Mouse (Mus musculus) effector memory CD4-positive, alpha-beta T cell, adult 5 months (primary cell): Measurements from ENCODE around the gene Lrrn2. TPM values are rescaled to one million over a fixed set of nuclear protein-coding genes. Genes with fewer than 3 reads are reported as not detected.

ENCODE experiments used
- polyA plus RNA-seq: library from polyadenylated mRNA; unstranded; fragments of 100-300 nt; shearing (Covaris generic); gene quantifications from one replicate; pipeline ENCODE4 v1.2.1, GENCODE M21; 2017

Lrrn2 gene
- polyA plus RNA-seq = 0.11 TPM

DNA sequence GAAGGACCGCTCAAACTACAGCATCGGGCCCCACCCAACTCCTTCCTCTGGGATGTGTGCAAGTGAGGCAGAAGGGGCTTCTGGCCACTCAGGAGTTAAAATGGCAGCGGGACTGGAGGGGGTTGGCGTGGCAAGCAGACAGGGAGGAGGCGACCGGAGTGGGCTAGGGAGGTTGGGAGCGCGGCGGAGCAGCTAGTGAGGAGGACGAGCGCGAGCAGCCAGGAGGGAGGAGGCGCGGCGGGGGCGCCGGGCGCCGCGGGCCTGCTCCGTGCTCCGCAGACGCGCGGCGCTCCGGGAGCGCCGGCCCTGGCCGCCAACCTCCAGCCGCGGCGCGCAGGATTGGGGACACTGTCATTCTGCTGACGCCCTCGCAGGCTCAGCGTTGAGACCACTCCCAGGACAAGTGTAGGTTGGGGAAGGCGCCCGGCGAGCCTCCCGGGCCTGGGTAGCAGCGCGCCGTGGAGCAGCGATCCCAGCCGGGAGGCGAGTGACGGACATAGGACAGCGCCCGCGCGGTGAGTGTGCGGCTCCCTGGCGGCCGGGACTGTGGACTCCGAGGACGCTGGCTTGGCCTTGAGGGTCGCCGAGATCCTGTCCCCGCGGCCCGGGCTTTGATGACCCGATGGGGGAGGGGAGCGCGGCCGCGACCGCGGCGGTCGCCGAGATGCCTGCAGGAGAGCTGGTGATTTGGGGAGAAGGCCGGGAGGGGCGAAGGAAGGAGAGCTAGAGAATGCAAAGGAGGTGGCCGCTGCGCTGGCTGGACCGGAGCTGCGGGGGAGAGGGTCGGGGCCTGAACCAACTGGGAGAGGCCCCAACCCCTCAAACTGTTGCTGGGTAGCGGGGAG, at the start of gene Lrrn2:
Lrrn2 (plus strand) TSS at position 113 of the 845 bp plus-strand sequence.

Other genes with a start within 250 kb of the Lrrn2 start
- gene Nfasc, start 138.5 kb upstream of the Lrrn2 start, polyA plus RNA-seq = 0.04 TPM
- 96.8 TPM for gene Mdm4, start 150.3 kb downstream of the Lrrn2 start, polyA plus RNA-seq
- gene Pik3c2b, start 165.4 kb downstream of the Lrrn2 start, polyA plus RNA-seq = 0.64 TPM